Mouse (Mus musculus): ENCODE results near the gene Fignl1.

The Fignl1 gene

DNA sequence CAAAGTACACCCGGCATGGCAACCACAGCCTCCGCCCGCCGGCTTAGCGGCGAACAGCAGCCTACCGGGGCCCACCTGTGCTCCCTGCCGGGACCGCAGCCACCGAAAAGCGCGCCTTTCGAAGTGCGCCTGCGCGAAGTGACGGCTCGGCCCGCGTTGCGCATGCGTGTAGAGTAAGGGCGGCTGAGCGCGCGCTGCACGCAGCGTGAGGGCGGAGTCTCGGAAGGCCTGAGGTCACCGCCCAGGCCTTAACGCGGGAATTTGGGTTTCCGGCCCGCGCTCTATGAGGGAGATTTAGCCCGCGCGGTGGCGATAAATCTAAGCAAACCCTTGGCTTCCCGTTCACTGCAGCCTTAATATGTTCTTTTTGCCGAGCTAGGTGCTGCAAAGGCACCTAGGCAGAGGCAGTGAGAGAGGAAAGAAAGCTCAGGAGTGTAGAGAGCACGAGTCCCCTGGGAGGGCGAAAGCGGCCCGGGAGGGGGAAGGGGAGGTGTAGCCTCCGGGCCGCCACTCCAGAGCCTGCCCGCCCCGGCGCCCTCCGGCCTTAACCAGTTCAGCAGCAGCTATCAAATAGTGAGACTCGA is at the start of gene Fignl1:
TSS of gene Fignl1 (minus strand) at position 143 of the 584 bp plus-strand sequence.
- peak; percentile 98 for DNase-seq

DNA sequence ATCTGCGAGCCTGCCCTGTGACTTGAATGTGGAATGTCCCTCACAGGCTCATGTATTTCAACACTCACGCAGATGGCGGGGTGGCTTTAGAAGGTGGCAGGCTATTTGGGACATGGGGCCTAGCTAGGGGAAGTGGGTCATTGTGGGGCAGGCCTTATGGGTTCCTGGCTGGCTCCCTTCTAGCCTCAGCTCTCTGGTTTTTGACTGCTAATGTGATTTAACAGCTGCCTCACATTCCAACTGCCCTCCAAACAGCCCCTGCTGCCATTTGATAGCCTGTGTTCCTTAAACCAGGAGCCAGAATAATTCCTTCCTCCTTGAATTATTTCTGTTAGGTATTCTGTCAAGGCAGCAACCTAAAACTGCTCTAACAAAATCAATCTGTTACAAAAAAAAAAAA is 48.2 kb upstream of the Fignl1 start:
- DNase-seq = no peak

DNA sequence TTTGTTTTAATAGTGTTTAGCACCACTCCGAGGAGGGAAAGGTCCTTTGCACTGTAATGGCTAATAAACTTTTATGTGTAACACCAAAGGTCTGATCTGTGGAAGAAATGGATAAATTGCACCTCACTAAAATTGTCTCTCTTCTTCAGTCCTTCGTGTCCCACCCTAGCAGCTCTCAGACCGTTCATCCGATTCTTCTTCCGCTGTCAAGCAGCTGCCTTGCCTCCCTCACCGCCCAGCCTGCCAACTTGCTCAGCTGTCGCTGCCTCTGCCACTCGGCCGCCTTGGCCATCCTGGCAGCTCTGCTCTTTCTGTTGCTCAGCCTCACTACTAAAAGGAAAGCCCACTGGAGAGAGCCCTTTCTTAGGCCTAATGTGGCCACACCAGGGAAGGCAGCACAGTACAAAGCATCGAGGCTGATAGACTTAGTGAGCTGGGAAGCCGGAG is 46.9 kb upstream of the Fignl1 start:
- DNase-seq = no peak

DNA sequence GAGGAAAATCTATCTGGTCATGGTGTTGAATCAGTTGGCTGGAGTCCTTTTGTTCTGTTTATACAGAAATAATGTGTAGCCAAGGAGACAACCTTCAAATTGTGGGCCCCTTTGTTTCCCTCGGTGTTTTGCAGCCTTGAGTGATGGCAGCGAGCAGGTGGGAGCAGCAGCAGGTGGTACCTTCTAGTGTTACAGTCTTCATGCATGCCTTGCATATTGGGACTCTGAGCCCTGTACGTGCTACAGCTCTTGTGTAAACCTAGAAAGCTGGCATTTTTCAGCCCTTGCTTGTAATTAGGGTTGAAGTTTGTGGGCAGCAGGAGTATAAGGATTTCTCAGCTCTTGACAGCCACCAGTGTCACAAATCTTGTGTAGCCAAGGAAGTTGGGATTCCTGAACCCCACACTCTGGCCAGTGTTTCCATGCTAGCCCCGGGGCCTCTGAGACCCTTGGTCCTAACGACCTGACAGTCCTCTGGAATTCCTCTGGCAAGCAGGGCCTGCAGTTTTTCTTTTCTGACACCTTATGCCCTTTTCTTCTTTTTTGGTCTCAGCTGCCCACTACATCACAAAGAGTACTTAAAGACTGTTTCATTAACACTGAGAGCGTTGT is 46.4 kb upstream of the Fignl1 start:
- DNase-seq = no peak

DNA sequence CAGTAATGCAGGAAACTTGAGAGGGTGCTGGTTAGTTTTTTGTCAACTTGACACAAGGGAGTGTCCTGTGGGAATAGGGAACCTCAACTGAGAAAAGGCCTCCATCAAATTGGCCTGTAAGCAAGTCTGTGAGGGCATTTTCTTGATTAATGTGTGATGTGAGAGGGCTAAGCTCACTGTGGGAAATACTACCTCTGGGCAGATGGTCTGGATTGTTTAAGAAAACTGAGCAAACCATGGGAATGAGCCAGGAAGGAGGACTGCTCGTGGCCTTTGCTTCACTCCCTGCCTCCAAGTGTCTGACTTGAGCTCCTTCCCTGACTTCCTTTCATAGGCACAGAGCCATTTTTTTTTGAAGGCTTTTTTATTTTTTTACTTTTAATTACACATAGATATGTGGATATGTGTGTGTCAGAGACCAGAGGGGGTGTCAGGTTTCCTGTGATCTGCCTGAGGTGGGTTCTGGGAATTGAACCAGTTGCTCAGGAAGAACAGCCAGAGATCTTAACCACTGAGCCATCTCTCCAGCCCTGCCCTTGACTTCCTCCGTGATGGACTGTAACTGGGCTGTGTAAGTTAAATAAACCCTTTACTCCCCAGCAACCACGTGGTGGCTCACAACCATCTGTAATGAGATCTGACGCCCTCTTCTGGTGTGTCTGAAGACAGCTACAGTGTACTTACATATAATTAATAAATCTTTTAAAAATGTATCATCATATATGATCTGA is 45.1 kb upstream of the Fignl1 start:
- DNase-seq = no peak

DNA sequence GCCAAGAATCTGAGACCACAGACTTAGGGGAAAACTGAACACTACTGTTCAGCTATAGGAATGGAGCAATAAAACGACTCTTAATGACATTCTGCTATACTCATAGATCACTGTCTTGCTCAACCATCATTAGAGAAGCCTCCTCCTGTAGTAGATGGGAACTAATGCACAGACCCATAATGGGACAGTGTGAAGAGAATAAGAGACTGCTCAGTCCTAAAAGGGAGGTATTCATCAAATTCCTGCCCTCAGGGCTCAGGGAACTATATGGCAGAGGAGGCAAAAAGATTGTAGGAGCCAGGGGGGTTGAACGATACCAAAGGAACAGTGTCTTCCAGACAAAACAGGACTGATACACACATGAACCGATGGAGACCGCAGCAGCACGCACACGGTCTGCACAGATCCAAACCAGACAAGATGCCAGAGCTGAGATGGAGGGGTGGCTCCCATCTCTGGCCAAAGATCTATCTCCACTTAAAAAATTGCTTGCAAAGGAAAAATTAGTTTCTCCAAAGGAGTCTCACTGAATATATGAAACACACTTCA is 43.3 kb upstream of the Fignl1 start:
- no peak for DNase-seq

DNA sequence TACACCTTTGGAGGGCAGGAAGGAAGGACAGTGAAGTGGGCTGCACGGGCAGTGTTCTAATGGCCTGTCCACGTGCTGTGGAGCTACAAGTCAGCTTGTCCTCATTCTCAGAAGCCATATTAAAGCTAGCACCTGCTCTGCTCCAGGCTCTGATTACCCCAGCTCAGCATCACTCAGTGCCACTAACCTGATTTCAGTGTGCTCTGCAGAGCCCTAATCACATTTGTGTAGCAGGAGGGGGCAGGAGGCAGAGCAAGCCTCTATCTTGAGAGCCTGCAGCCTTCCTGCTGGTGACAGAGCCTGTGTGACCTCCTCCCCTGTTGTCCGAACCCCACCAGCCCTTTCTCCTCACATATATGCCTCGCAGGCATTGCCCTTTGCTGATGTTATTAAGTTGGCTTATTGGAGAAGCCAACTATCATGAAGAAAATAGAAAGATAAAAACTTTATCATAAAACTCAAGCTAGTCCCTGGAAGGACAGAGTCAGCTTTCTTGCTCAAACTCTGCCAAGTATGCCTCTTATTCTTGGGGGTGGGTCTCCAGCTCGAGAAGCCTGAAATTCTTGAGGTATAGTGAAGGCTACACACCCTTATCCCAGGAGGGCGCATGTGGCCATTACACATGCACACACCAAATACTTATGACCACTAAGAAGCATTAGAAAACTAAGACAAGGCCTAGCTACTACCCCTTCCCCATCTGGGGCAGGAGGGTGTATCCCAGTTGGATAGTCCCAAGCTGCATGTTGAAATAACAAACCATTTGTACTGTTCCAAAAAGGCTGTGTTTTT is 41.9 kb upstream of the Fignl1 start:
- no peak for DNase-seq

DNA sequence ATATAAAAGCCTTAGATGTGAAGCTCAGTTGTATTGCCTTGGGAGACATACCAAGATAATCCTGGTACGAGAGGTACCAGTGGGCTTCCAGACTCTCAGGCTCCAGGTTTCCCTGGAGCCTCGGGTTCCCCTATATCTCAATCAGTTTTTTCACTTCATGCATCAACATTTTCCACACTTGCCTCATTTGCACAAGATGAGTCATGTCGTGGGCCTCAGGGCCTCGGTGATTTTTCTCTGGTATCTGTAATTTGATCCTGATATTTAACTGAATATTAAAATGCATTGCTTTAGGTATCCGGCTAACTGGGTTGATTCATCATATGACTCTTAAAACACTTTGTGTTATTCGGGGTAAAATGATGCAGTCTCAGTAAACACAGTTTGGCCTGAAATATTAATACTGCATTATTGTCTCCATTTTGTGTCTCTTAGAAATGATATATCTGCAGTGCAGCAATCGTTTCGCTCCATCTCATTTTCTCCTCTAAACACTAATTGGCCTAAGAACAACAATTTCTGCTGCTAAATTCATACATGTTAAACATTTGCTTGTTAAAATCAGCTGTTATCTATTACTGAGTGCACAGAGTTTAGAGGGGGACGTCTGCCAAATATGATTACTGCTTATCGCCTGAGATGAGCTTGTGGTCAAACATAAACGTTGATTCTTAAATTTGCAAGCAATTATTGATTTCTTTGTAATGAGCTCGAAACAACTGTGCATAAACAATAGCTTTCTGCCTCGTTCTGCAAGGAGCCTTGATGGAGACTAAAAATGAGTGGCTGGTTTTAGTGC is 41.0 kb upstream of the Fignl1 start:
- DNase-seq = no peak

DNA sequence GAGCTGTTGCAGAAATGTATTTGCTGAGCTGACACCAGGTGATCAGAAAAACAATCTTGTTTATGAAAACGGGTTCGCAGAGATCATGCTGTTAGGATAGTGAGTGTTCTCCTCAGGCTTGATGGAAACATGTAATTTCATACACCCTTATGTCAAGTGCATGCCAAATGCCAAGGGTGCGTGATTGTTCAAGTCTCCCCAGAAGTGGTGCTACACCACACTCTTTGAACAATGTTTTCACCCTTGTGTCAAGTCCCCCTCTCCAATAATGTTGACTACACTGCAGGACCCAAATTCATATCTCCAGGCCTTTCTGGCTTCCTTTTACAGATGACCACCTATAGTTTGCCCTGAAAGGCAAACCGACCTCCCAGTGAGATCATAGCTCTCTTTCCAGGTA is 39.7 kb upstream of the Fignl1 start:
- no peak for DNase-seq

DNA sequence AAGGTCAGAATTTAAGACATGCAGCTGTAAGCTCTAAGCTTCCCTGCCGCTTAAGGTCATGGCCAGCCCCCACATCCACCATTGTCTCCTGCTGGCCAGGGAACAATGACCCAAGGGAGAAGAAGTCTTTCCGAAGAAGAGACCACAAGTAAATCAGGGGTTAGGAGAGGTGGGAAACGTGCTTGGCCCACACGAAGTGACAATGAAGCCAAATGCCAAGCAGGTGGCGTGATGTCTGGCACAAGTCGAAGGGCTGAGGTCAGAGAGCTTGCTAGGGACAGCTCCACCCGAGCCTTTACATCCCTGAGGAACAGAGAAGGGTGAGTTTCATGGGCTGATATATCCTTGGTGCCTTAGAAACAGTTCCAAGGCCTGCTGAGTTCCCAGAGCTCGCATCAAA is 36.3 kb upstream of the Fignl1 start:
- DNase-seq = no peak

DNA sequence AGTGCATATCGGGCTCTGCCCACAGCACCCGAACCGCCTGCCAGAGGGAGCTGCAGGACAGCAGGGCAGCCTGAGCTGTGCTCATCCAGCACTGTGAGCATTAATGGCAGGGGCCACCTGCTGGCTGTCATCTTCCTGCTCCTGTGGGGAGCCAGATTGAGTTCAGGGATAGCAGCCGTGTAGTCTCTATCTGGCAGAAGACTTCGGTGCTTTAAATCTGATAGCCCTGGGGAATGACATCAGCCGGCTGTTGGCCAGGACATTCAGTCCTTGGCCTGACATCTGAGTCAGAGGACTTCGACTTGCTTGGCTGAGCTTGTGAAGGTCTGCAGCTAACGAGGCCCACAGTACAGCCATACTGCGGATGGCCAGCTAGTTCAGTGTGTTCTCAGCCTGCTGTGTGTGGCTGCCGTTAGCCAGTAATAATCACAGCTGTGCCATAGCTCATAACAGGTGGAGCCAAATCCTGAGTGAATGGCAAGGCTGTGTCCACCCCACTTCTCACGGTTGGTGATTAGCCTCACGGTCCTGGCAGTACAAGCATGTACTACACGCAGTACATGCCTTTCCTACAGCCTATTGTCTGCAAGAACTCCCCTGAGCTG is 35.7 kb upstream of the Fignl1 start:
- peak; percentile 57 for DNase-seq

DNA sequence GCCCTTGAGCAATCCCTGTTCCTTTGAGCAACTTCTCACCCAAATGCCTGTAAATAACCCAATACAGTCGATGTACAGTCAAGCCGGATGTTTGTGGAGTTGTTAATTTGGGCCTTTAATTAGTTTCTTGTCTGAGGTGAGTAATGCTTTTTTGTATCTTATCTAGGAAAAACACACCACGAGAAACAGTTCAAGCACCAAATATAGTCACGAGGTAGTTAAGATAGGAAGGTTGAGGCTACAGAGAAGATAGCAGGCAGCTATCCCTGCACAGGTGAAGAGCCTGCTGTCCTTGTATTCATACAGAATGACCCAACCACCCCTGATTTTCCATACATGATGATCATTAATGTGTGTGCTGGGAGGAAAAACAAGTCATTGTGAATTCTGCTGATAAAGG is 32.8 kb upstream of the Fignl1 start:
- peak; percentile 41 for DNase-seq

DNA sequence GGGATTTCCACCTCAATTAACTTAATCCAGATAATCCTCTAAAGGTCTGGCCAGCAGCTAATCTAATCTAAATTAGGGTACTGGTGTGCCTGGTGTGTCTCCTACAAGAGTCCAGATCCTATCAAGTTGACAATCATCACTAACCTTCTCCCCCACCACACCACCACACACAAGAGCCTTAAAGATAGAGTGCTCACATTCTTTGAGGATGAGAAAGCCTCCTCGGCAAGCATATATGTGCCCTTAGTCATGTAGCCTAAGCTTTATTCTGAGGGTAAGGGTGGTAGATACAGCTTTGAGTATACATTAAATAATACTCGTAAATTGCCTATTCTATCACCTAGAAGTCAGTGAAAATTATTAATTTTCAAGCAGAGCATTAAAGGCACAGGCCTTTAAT is 32.0 kb upstream of the Fignl1 start:
- DNase-seq = no peak

DNA sequence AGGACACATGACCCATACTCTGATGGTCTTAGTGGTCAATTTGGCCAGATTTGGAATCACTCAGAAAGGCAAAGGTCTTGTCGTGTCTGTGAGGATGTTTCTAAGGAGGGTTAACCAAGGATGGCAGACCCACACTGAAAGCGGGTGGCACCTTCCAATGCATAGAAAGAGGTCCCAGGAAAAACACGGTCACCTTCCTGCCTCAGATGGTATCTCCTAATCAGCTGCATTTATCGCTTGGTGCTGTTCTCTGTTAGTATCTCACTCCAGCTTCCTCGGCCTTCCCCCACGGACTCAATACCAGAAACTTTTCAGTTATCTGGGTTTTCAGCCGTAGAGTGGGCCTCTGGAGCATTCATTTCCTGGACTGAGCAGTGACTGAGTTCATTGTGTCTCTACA is 31.1 kb upstream of the Fignl1 start:
- DNase-seq = no peak

DNA sequence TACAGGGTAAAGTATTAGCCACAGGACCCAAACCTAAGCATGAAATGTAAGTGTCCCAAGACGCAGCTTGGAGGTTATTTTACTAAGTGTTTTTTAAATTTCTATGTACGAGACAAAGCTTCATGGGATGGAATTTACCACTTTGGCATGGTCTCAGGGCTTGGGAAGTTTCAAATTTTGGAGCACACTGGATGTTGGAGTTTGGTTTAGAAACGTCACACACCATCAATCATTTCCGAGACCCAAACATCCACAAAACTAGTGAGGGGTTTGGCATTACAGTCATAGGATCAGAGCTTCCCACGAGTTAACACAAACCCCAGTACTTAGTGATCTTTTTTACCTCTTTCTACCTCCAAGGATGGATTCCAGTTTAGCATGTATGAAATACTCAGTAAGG is 28.6 kb upstream of the Fignl1 start:
- DNase-seq = no peak

DNA sequence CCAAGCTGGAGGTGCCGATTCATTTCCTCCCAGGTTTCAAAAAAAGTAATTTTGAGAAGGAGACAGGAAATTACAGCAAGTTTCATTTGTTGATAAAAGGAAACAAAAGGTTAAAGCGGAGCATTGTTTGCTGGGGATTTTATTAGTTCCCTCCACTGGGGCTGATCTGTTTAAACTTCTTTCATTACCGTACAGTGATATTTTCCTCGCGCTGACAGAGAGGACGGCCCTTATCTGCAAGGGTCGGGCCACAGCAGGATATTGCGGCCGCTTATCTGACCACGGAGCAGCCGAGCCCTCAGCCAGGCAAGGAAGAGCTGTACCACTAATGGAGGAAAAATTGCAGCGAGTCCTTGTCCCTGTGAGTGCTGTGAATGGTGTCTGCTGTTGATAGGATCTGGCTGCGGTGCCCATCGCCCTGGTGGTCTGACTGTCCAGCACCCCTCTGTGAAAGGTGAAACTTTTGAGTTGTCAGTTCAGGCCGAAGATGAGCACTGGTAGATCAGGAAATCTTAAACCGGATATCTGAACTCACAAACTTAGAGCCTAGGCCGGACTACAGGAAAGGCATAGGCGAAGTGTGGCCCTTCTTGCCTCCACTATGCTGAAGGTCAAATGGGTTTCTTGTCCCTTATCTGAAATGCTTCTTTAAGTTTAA is 28.1 kb upstream of the Fignl1 start:
- DNase-seq = peak; percentile 91

DNA sequence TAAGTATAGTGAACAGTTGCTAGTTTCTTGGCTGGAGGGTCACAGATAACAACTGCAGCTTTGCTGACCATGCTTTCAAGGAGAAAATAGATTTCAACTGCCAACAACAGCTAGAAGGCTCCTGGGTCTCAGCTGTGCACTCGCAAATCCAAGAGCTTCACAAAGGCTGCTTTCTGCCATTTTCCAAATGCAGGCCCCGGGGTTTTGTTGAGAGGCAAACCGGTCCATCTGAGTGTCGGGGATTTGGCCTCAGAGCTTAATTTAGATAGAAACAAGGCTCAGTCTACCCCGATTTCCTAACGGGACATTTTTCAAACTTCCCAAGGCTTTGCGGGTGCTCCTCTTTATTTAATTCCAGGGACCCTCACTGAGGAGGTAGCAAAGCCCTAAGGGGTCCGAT is 27.5 kb upstream of the Fignl1 start:
- peak; percentile 47 for DNase-seq

DNA sequence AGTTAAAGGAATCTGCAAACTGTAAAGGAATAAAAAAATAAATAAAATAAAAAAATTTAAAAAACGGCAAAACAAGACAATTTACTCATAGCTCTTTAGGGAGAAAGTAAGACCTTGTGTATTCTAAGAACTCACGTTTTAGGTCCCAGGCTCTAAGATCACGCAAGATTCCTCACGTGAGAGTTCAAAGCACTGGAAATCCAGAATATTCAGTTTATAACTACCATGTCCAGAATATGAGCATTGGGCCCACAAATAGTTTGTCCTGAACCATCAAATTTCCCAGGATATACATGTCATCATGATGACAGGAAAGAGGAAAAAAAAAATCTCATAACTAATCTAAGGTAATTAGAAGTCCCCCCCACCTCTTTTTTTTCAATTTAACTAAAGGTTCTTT is 27.0 kb upstream of the Fignl1 start:
- DNase-seq = no peak

DNA sequence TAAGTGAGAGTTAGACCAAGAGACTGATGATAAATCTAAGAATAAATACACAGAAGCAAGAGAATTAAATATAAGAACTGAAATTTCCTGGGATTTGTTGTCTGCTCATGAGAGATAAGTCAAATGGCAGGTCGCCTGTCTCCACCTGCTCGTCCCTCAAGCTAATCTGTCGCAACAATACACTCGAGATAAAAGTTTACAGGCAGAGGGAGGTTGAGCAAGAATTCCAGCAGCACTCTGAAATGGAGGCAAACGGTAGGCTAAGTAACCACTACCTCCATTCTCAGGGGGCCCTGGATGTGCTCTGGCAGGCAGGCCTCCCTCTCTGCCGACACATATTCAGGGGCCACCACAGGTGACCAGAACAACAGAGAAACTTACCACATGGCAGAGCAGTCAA is 26.6 kb upstream of the Fignl1 start:
- DNase-seq = peak; percentile 73

DNA sequence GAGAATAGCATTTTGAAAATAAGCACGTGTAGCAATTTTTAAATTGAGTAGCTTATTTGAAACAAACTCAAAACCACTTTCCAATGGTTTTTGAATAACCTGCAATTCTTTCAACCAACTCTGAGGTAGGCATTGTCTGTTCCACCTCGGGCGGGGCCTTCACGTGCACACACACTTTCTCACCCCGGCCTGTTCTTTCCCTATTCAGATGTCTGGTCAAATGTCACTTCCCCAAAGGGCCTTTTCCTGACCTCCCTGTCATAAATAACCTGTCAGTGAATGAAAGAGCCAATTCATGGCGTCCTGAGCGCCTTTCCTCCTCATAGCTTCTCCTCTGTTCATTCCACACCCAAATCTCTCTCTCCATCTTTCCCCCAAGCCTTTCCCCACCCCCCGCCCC is 24.3 kb upstream of the Fignl1 start:
- no peak for DNase-seq

DNA sequence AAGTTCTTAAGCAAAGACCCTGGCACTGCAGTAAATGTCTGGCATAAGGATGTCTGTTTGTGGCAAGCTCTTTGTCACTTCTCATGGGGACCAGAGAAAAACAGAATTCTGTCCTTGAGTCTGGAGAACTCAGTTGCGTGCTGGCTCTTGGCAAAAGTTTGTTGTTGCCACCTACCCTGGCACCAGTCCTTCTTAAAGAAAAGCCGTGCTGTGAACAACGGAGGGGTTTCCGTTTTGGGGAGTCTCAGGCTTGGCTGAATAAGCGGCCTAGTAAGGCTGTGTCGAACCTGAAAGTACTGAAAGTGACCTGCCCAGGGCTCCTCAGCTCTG is 24.0 kb upstream of the Fignl1 start:
- no peak for DNase-seq

All from liver (tissue).